Mouse (Mus musculus): ENCODE data around the gene Pigl.

DNA sequence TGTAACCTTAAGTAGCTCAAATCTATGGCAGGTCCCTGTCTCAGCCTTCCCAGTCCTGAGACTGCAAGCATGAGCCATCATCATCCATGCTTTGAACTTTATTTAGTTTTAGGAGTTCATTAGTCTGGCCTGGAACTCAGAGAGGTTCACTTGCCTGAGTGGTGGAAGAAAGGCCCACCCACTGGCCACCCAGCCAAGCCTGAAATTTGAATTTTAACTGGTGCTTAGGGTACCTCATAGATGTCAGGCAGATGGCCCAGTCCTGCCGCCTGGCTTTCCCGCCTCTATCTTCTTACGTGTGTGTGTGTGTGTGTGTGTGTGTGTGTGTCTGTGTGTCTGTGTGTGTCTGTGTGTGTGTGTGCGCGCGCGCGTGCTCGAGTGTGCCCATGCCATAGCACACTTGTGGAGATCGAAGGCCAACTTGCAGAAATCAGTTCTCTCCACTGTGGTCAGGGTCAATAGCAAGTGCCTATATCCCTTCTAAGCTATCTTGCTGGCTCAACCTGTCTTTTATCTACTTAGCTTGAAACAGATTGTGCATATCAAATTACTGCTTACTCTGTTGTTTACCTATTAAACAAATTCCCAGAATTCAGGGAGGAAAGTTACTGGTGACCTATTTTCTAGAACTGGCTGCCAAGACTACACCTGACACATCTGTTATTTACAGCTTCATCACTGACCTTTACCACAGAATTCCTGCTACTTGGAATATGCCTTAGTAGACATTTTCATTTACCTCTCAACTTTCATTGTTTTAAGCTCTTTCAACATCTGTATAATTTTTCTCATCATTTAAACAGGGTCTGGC, 29.5 kb downstream of the Pigl start:
- TF ChIP-seq CTCF (IDR thresholded peaks at IDR 0.05; ENCODE audit: low read depth), result no peak
- TF ChIP-seq EP300 (IDR thresholded peaks at IDR 0.05; ENCODE audit: low read depth), result no peak

Data from liver, embryonic 14.5 days (tissue).